Mouse (Mus musculus) hindbrain, embryonic 12.5 days (tissue): Measurements from ENCODE around the gene Smurf2. TPM values are rescaled to one million over a fixed set of nuclear protein-coding genes. Genes with fewer than 3 reads are reported as not detected.

Experiments used
- ATAC-seq: fragments of 200-750 bp; cut with Nextera tagmentation; 2 replicates; pipeline ENCODE4 v1.8.0; 2017; ENCODE audit warnings: moderate TSS enrichment; ENCODE audit not compliant: low FRiP score
- H3K27ac ChIP-seq: fragments of 300-500 bp; sonication (generic); 2 replicates; pipeline ENCODE4 v1.5.1; 2016; ENCODE audit warnings: mild to moderate bottlenecking
- H3K27me3 ChIP-seq: fragments of 300-500 bp; sonication (generic); 2 replicates; pipeline ENCODE4 v1.6.1; 2016; ENCODE audit warnings: mild to moderate bottlenecking
- H3K36me3 ChIP-seq: fragments of 300-500 bp; sonication (generic); 2 replicates; pipeline ENCODE4 v1.6.1; 2016; ENCODE audit warnings: mild to moderate bottlenecking
- H3K4me1 ChIP-seq: fragments of 300-500 bp; sonication (generic); 2 replicates; pipeline ENCODE4 v1.6.1; 2016
- H3K4me2 ChIP-seq: fragments of 300-500 bp; sonication (generic); replicated peaks from 2 replicates; pipeline ENCODE4 v1.6.1; 2016; ENCODE audit warnings: mild to moderate bottlenecking
- H3K4me3 ChIP-seq: fragments of 300-500 bp; sonication (generic); 2 replicates; pipeline ENCODE4 v1.5.1; 2016; ENCODE audit warnings: mild to moderate bottlenecking
- H3K9ac ChIP-seq: fragments of 300-500 bp; sonication (generic); 2 replicates; pipeline ENCODE4 v1.6.1; 2016; ENCODE audit warnings: mild to moderate bottlenecking, moderate library complexity
- H3K9me3 ChIP-seq: fragments of 300-500 bp; sonication (generic); replicated peaks from 2 replicates; pipeline ENCODE4 v1.6.1; 2016; ENCODE audit warnings: mild to moderate bottlenecking
- WGBS: fragments of 180-500 bp; shearing (Covaris S2); methylation state at CpG from one replicate; pipeline ENCODE4 v1.1.7; 2016; 5-methylcytosine and 5-hydroxymethylcytosine counted together
- polyA plus RNA-seq: library from polyadenylated mRNA; unstranded; fragments of >200 nt; fragmentation: Nextera tagmentation; extraction: Ambion mirVana; gene quantifications from 2 replicates; pipeline ENCODE4 v1.2.1, GENCODE M21; 2016

Gene Smurf2
- polyA plus RNA-seq, 1 experiment from 2014 or later = 16.6 TPM

GRCm38 (mm10) chr11:106930366-106930765 lies 9.9 kb upstream of the Smurf2 start:
- no peaks in the 10 kb centered on the region for H3K4me1 ChIP-seq
- no peak for ATAC-seq
- no peak overlapping the region for H3K27ac ChIP-seq
- no peak overlapping the region for H3K4me3 ChIP-seq
- 73% methylated on average over 9 of the region's 9 CpGs for WGBS
- no peaks in the 10 kb centered on the region for H3K36me3 ChIP-seq
- no peaks in the 10 kb centered on the region for H3K9me3 ChIP-seq
- H3K9ac ChIP-seq = no peak overlapping the region
- no peak overlapping the region for H3K4me2 ChIP-seq
- H3K27me3 ChIP-seq = no peaks in the 10 kb centered on the region

GRCm38 (mm10) chr11:106928935-106929334 lies 8.4 kb upstream of the Smurf2 start:
- H3K36me3 ChIP-seq = no peaks in the 10 kb centered on the region
- H3K27me3 ChIP-seq = no peaks in the 10 kb centered on the region
- no peak overlapping the region for H3K4me2 ChIP-seq
- no peak overlapping the region for H3K9ac ChIP-seq
- no peak overlapping the region for H3K4me3 ChIP-seq
- no peaks in the 10 kb centered on the region for H3K4me1 ChIP-seq
- 65% methylated on average over 2 of the region's 2 CpGs for WGBS
- no peak for ATAC-seq
- H3K27ac ChIP-seq = no peak overlapping the region
- no peaks in the 10 kb centered on the region for H3K9me3 ChIP-seq

- no peak overlapping the region for H3K4me3 ChIP-seq
- no peaks in the 10 kb centered on the region for H3K27me3 ChIP-seq
- H3K27ac ChIP-seq = no peak overlapping the region
- no peak overlapping the region for H3K9ac ChIP-seq
- no peak overlapping the region for H3K4me2 ChIP-seq
- H3K9me3 ChIP-seq = no peaks in the 10 kb centered on the region
- ATAC-seq = no peak
- no peaks in the 10 kb centered on the region for H3K36me3 ChIP-seq
- WGBS = 94% methylated on average over 5 of the region's 5 CpGs
- no peaks in the 10 kb centered on the region for H3K4me1 ChIP-seq
These were observed 7.4 kb upstream of the Smurf2 start for GRCm38 (mm10) chr11:106927950-106928349.

- WGBS = 95% methylated on average over 5 of the region's 5 CpGs
- H3K27ac ChIP-seq = no peak overlapping the region
- no peak overlapping the region for H3K4me2 ChIP-seq
- H3K27me3 ChIP-seq = no peaks in the 10 kb centered on the region
- no peaks in the 10 kb centered on the region for H3K36me3 ChIP-seq
- H3K4me1 ChIP-seq = no peaks in the 10 kb centered on the region
- no peak overlapping the region for H3K4me3 ChIP-seq
- no peak for ATAC-seq
- no peaks in the 10 kb centered on the region for H3K9me3 ChIP-seq
- no peak overlapping the region for H3K9ac ChIP-seq
These were observed 6.7 kb upstream of the Smurf2 start for GRCm38 (mm10) chr11:106927226-106927625.

- Histone ChIP-seq H3K4me3 (no peak overlapping the region), H3K27me3 (no peaks in the 10 kb centered on the region), H3K9ac (no peak overlapping the region), H3K4me2 (no peak overlapping the region), H3K9me3 (no peaks in the 10 kb centered on the region), H3K36me3 (no peaks in the 10 kb centered on the region), H3K4me1 (no peaks in the 10 kb centered on the region), H3K27ac (no peak overlapping the region)
- WGBS = 79% methylated on average over 4 of the region's 4 CpGs
- ATAC-seq = no peak
These were observed 6.2 kb upstream of the Smurf2 start for GRCm38 (mm10) chr11:106926732-106927131.

GRCm38 (mm10) chr11:106919612-106920550 lies 634 bp downstream of the Smurf2 start:
- under 1% methylated on average over 39 of the region's 87 CpGs for WGBS
- H3K9ac ChIP-seq = peak overlapping the region; percentile 92
- peak; percentile 88 for ATAC-seq

GRCm38 (mm10) chr11:106918901-106919300 lies 1.6 kb downstream of the Smurf2 start:
- no peak for ATAC-seq
- no peaks in the 10 kb centered on the region for H3K9me3 ChIP-seq
- 19% methylated on average over 8 of the region's 8 CpGs for WGBS
- no peaks in the 10 kb centered on the region for H3K36me3 ChIP-seq
- H3K27me3 ChIP-seq = no peaks in the 10 kb centered on the region
- H3K9ac ChIP-seq = peak overlapping the region; percentile 92; the same call in 1 of the 2 replicates
- H3K4me1 ChIP-seq = peaks cover 24% of the 10 kb centered on the region
- H3K4me2 ChIP-seq = peak overlapping the region; percentile 81
- H3K27ac ChIP-seq = no peak overlapping the region
- H3K4me3 ChIP-seq = peak overlapping the region; percentile 86

More at GRCm38 (mm10) chr11:106919612-106920550, 634 bp downstream of the Smurf2 start:
- Histone ChIP-seq H3K4me3 (peak overlapping the region; percentile 86), H3K4me1 (peaks cover 24% of the 10 kb centered on the region), H3K27ac (peak overlapping the region; percentile 98), H3K27me3 (no peaks in the 10 kb centered on the region), H3K4me2 (peak overlapping the region; percentile 81), H3K36me3 (no peaks in the 10 kb centered on the region), H3K9me3 (no peaks in the 10 kb centered on the region)

- no peaks in the 10 kb centered on the region for H3K36me3 ChIP-seq
- no peaks in the 10 kb centered on the region for H3K9me3 ChIP-seq
- no peak overlapping the region for H3K4me3 ChIP-seq
- H3K27ac ChIP-seq = no peak overlapping the region
- 0 out of 2 replicates have a peak, but pooled peaks cover 2% of the 10 kb centered on the region for H3K4me1 ChIP-seq
- H3K9ac ChIP-seq = no peak overlapping the region
- ATAC-seq = no peak
- H3K27me3 ChIP-seq = no peaks in the 10 kb centered on the region
- no peak overlapping the region for H3K4me2 ChIP-seq
These were observed 9.3 kb downstream of the Smurf2 start for GRCm38 (mm10) chr11:106911257-106911656.

GRCm38 (mm10) chr11:106908016-106908415 lies 12.5 kb downstream of the Smurf2 start:
- H3K36me3 ChIP-seq = no peaks in the 10 kb centered on the region
- no peak overlapping the region for H3K9ac ChIP-seq
- H3K27me3 ChIP-seq = no peaks in the 10 kb centered on the region
- H3K4me3 ChIP-seq = no peak overlapping the region
- no peaks in the 10 kb centered on the region for H3K4me1 ChIP-seq
- H3K9me3 ChIP-seq = no peaks in the 10 kb centered on the region
- no peak overlapping the region for H3K27ac ChIP-seq
- no peak for ATAC-seq
- no peak overlapping the region for H3K4me2 ChIP-seq

DNA sequence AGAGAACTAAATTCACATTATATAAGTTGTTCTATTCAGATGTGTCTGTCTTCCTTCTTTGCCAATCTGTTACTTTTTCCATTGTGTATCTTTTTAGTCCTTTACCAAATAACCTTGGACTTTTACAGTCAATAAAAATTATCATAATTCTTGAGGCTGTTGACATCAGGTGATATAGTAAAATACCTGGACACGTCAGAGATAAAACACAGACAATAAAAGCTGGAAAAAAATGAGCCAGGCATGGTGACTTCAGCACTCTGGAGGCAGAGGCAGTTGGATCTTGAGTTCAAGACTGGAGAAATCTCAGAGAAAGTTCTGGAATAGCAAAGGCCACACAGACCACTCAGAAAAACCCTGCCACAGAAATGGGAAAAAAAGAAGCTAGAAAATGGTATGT lies 13.3 kb downstream of the Smurf2 start:
- WGBS = 85% methylated on average over 1 of the region's 1 CpGs
- no peak overlapping the region for H3K4me3 ChIP-seq
- H3K4me2 ChIP-seq = no peak overlapping the region
- no peaks in the 10 kb centered on the region for H3K36me3 ChIP-seq
- H3K4me1 ChIP-seq = no peaks in the 10 kb centered on the region
- ATAC-seq = no peak
- H3K27ac ChIP-seq = no peak overlapping the region
- H3K27me3 ChIP-seq = no peaks in the 10 kb centered on the region
- H3K9ac ChIP-seq = no peak overlapping the region
- H3K9me3 ChIP-seq = no peaks in the 10 kb centered on the region

GRCm38 (mm10) chr11:106905707-106906106 lies 14.8 kb downstream of the Smurf2 start:
- WGBS = 97% methylated on average over 4 of the region's 4 CpGs
- Histone ChIP-seq H3K9me3 (no peaks in the 10 kb centered on the region), H3K9ac (no peak overlapping the region), H3K36me3 (no peaks in the 10 kb centered on the region), H3K4me1 (no peaks in the 10 kb centered on the region), H3K27me3 (no peaks in the 10 kb centered on the region), H3K27ac (no peak overlapping the region), H3K4me3 (no peak overlapping the region), H3K4me2 (no peak overlapping the region)
- no peak for ATAC-seq

DNA sequence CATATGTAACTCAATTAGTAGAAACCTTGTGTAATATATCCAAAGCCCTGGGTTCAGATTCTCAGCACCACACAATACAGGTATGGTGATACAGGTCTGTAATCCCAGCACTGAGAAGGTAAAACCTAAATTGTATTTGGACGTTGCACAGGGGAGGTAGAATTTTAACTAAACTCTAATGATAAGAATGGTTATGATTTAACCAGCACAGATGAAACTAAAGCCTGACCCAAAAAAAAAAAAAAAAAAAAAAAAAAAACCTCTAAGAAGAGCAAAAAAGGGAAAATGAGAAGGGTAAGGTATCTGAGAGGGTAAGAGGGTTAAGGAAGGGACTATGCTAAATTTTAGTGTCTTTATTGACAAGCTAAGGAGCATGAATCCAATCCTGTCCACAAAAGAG lies 20.7 kb downstream of the Smurf2 start:
- ATAC-seq = no peak
- H3K9me3 ChIP-seq = no peaks in the 10 kb centered on the region
- H3K4me1 ChIP-seq = no peaks in the 10 kb centered on the region
- H3K4me3 ChIP-seq = no peak overlapping the region
- 100% methylated on average over 1 of the region's 1 CpGs for WGBS
- no peak overlapping the region for H3K9ac ChIP-seq
- H3K27ac ChIP-seq = no peak overlapping the region
- H3K36me3 ChIP-seq = no peaks in the 10 kb centered on the region
- H3K27me3 ChIP-seq = no peaks in the 10 kb centered on the region
- no peak overlapping the region for H3K4me2 ChIP-seq
